Mouse (Mus musculus) E14TG2a.4 (cell line): Measurements from ENCODE around the gene Clec4g.

ENCODE experiments used
- CTCF ChIP-seq: conservative IDR thresholded peaks from 2 replicates; pipeline ENCODE4 v1.5.1; 2014; ENCODE audit warnings: low read length
- NANOG ChIP-seq: IDR thresholded peaks from 2 replicates; pipeline ENCODE4 v1.6.1; 2014; ENCODE audit warnings: borderline replicate concordance, low read length, mixed read lengths

- TF ChIP-seq CTCF, result no peak
- no peak for TF ChIP-seq NANOG
Observed at GRCm38 (mm10) chr8:3736947-3737346, 16.5 kb upstream of the Clec4g start.
